Mouse (Mus musculus) G1E (cell line): ENCODE measurements around the gene Gab1. TPM values are rescaled to one million over a fixed set of nuclear protein-coding genes. Genes with fewer than 3 reads are reported as not detected.

Source experiments
- ATAC-seq: 2 replicates; pipeline ENCODE4 v1.8.0; 2016; ENCODE audit warnings: mild to moderate bottlenecking; ENCODE audit not compliant: insufficient number of reproducible peaks, poor library complexity, low FRiP score, severe bottlenecking; ENCODE audit errors: extremely low read depth
- DNase-seq: peaks from one replicate; pipeline ENCODE4 v3.0.0; 2012; ENCODE audit warnings: low spot score
- H3K27me3 ChIP-seq: 2 replicates; pipeline ENCODE4 v1.6.1; 2012; ENCODE audit warnings: mild to moderate bottlenecking, low read length, inconsistent platforms; ENCODE audit not compliant: insufficient read depth
- H3K36me3 ChIP-seq: replicated peaks from 2 replicates; pipeline ENCODE3; 2012; ENCODE audit warnings: mild to moderate bottlenecking, inconsistent platforms
- H3K4me1 ChIP-seq: 2 replicates; pipeline ENCODE4 v1.6.1; 2012; ENCODE audit warnings: low read depth, low read length, inconsistent platforms, mixed read lengths; ENCODE audit not compliant: insufficient read depth
- H3K4me3 ChIP-seq: 2 replicates; pipeline ENCODE4 v1.5.1; 2012; ENCODE audit warnings: low read depth, mild to moderate bottlenecking, inconsistent platforms, low read length, moderate library complexity, mixed read lengths
- H3K9me3 ChIP-seq: replicated peaks from 2 replicates; pipeline ENCODE4 v1.6.1; 2012; ENCODE audit warnings: inconsistent platforms
- CTCF ChIP-seq: IDR thresholded peaks from 2 replicates; pipeline ENCODE4 v1.5.1; 2012; ENCODE audit warnings: low read depth, low read length, inconsistent platforms, mixed read lengths
- GATA1 ChIP-seq: IDR thresholded peaks from 2 replicates; pipeline ENCODE4 v1.6.1; 2012; ENCODE audit warnings: borderline replicate concordance, low read length, inconsistent platforms, mixed read lengths
- GATA2 ChIP-seq: IDR thresholded peaks from 2 replicates; pipeline ENCODE4 v1.6.1; 2012; ENCODE audit warnings: low read depth, low read length, inconsistent platforms, borderline replicate concordance
- POLR2AphosphoS5 ChIP-seq: IDR thresholded peaks from 2 replicates; pipeline ENCODE4 v1.6.1; 2012; ENCODE audit warnings: low read depth, low read length, inconsistent platforms; ENCODE audit not compliant: insufficient replicate concordance
- TAL1 ChIP-seq: conservative IDR thresholded peaks from 2 replicates; pipeline ENCODE4 v1.6.1; 2012; ENCODE audit warnings: low read depth, low read length, inconsistent platforms, mixed read lengths
- polyA plus RNA-seq: library from polyadenylated mRNA; stranded (reverse); fragments of >175 nt; gene quantifications from 2 replicates; pipeline ENCODE4 v1.2.3, GENCODE M21; 2012
- total RNA-seq, 2 experiments: library from RNA; stranded (forward) in 1 of 2; stranded (reverse) in 1 of 2; fragments of 200-1000 nt in 1 of 2; fragments of >200 nt in 1 of 2; fragmentation: Nextera tagmentation in 1 of 2; gene quantifications; 2 replicates each; pipeline ENCODE4 v1.2.3; 2014 to 2017

Gene Gab1
- total and polyA plus RNA-seq, 3 experiments, result 2.7 to 20.8 (median 4.4) TPM

DNA sequence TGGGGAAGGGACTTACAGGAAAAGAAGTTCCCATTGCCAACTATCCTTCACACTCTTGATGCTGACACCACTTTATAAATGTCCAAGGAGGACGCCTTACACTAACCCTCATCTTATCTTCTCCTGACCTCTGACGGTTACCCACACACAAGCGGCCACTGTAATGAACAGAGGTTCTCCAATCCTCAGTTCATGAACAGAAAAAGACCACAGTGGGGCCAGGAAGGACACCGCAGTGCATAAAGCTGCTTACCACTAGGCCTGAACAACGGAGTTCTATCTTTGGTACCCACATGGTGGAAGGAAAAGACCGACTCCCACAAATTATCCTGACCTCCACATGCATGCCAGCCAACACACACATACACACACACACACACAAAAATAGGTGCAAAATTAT, 28.7 kb downstream of the Gab1 start:
- H3K36me3 ChIP-seq, result peaks cover 2% of the 10 kb centered on the region
- H3K4me3 ChIP-seq, result no peak overlapping the region
- no peaks in the 10 kb centered on the region for H3K27me3 ChIP-seq
- DNase-seq (no peak), ATAC-seq (no peak)
- H3K4me1 ChIP-seq, result peaks cover 20% of the 10 kb centered on the region
- no peak for TF ChIP-seq GATA1
- TF ChIP-seq CTCF, result no peak
- TF ChIP-seq TAL1, result no peak
- no peaks in the 10 kb centered on the region for H3K9me3 ChIP-seq

DNA sequence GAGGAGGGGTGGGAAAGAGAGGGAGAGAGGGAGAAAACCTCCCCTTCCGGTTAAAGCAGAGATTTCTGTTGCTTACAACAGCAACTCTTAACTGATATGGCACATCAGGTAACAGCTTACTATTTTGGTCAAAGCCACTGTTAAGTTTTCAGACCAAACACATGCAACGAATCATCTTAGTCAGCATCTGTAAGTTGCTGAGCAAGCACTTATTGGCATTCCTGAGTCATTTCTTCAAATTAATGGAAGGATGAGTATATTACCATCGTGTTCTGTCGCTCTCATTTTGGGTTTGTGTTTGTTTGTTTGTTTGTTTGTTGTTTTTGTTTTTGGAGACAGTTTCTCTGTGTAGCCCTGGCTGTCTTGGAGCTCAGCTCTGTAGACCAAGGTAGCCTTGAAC, 30.3 kb downstream of the Gab1 start:
- no peak for ATAC-seq
- H3K36me3 ChIP-seq, result peaks cover 2% of the 10 kb centered on the region
- TF ChIP-seq TAL1, result no peak
- no peak for TF ChIP-seq POLR2AphosphoS5
- TF ChIP-seq GATA1, result no peak
- no peak for TF ChIP-seq GATA2
- TF ChIP-seq CTCF, result no peak

DNA sequence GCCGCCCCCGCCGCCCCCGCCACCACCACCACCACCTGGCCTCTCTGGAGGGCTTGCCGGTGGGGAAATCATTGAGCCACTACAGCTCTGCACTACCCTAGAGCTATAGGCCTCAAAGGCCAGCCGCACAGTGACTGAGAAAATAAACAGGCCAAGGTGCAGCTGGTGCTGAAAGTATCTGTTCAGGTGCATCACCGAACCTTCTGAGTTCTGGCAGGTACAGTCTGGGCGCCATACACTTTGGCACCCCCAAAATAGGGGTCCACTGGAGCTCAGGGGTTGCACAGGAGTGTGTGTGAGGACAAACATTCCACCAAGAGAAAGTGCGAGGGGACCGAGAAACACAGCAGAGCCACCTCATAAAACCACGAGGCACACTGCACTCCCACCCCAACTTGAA, 31.7 kb downstream of the Gab1 start:
- H3K4me1 ChIP-seq, result peaks cover 19% of the 10 kb centered on the region
- H3K36me3 ChIP-seq, result peaks cover 2% of the 10 kb centered on the region
- no peak for ATAC-seq

More for the DNA sequence above, 30.3 kb downstream of the Gab1 start:
- H3K4me3 ChIP-seq, result no peak overlapping the region
- H3K9me3 ChIP-seq, result no peaks in the 10 kb centered on the region
- no peaks in the 10 kb centered on the region for H3K27me3 ChIP-seq
- peaks cover 19% of the 10 kb centered on the region for H3K4me1 ChIP-seq
- DNase-seq, result no peak

DNA sequence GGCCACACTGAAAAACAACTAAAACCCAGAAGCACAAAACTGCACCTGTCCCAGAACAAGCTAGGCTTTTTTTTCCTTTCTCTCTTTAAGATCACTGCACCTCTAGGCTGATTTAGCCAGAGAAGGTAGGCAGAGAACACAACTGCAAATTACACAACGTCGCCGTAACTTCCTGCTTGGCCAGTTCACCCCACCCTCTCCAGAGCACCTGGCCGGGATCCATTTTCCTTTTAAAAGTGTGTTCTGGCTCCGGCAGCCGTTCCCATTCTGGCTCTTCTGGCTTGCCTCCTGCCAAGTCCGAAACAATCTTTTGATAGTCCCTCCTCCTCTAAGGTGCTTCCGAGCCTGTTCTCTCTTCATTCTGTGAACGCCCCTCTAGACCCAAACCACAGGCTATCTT, 32.4 kb downstream of the Gab1 start:
- Histone ChIP-seq H3K9me3 (no peaks in the 10 kb centered on the region), H3K27me3 (no peaks in the 10 kb centered on the region), H3K4me1 (peaks cover 14% of the 10 kb centered on the region), H3K36me3 (peaks cover 2% of the 10 kb centered on the region), H3K4me3 (no peak overlapping the region)
- DNase-seq (no peak), ATAC-seq (no peak)
- TF ChIP-seq POLR2AphosphoS5, result no peak
- TF ChIP-seq CTCF, result no peak
- no peak for TF ChIP-seq TAL1
- no peak for TF ChIP-seq GATA2
- no peak for TF ChIP-seq GATA1

More for the DNA sequence above, 31.7 kb downstream of the Gab1 start:
- Histone ChIP-seq H3K4me3 (no peak overlapping the region), H3K9me3 (no peaks in the 10 kb centered on the region), H3K27me3 (no peaks in the 10 kb centered on the region)
- no peak for DNase-seq
- TF ChIP-seq GATA2 (no peak), POLR2AphosphoS5 (no peak), CTCF (no peak), TAL1 (no peak), GATA1 (no peak)

GRCm38 (mm10) chr8:80845284-80845683, 35.0 kb downstream of the Gab1 start:
- DNase-seq (no peak), ATAC-seq (no peak)
- no peak overlapping the region for H3K4me3 ChIP-seq
- peaks cover 11% of the 10 kb centered on the region for H3K36me3 ChIP-seq
- TF ChIP-seq CTCF (no peak), GATA2 (no peak), GATA1 (no peak), POLR2AphosphoS5 (no peak), TAL1 (no peak)
- H3K4me1 ChIP-seq, result peaks cover 6% of the 10 kb centered on the region; the same call in 1 of the 2 replicates
- no peaks in the 10 kb centered on the region for H3K9me3 ChIP-seq
- no peaks in the 10 kb centered on the region for H3K27me3 ChIP-seq

- H3K4me1 ChIP-seq, result peaks cover 5% of the 10 kb centered on the region; the same call in 1 of the 2 replicates
- no peak overlapping the region for H3K4me3 ChIP-seq
- TF ChIP-seq CTCF (no peak), POLR2AphosphoS5 (no peak), TAL1 (no peak), GATA1 (no peak), GATA2 (no peak)
- H3K9me3 ChIP-seq, result no peaks in the 10 kb centered on the region
- H3K27me3 ChIP-seq, result no peaks in the 10 kb centered on the region
- peaks cover 12% of the 10 kb centered on the region for H3K36me3 ChIP-seq
- no peak for DNase-seq
- ATAC-seq, result no peak
Measured at GRCm38 (mm10) chr8:80843744-80844434, 36.4 kb downstream of the Gab1 start.
